Mouse (Mus musculus): Measurements from ENCODE around the gene Kcnj8.

Gene Kcnj8

DNA sequence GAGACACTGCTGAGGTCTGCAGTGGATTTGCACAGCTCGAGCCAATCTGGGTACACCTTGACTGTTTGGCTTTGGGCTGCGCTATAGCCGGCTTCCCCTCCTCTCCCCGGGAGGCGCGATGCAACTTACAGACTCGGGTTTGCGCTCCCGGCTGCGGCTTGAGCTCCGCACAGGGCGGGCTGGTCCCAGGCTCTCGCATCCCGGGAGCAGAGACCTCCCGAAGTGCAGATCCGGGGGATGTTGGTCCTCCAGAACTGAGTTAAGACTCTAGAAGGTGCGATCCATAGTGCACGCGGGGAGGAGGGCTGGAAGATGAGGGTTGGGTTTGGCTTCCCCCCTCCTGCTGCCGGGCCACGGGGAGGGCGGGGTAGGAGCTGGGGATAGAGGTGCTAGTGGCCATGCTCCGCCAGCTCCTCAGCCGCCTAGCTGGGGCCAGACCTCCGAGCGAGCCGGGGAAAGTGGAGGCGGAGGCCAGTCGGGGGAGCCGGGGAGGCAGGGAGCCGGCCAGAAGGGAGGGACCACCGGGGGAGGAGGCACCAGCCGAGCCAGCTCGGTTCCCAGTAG is at the start of gene Kcnj8:
TSS of gene Kcnj8 (minus strand) at position 560 of the 564 bp plus-strand sequence.
- in situ Hi-C loops (cut with MboI, MseI) = no loop called here

DNA sequence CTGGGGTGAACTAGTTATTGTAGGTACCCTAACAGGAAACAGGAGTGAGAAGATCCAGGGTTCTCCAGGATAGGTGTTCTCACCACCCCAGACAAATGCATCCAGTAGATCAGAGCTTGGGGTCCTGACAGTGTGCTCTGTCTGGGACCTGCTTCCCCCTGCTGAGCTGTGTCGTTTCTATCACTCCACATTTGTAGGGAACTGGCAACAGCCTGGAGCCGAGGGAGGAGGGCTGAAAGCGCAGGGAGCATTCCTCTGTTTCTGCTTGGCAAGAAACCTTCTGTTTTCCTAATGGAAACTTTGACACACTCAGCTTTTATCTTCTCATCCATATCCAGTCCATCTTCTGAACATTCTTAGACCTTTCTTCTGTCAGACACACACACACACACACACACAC is 45.2 kb upstream of the Kcnj8 start:
- in situ Hi-C loops (cut with MboI, MseI) = no loop called here

DNA sequence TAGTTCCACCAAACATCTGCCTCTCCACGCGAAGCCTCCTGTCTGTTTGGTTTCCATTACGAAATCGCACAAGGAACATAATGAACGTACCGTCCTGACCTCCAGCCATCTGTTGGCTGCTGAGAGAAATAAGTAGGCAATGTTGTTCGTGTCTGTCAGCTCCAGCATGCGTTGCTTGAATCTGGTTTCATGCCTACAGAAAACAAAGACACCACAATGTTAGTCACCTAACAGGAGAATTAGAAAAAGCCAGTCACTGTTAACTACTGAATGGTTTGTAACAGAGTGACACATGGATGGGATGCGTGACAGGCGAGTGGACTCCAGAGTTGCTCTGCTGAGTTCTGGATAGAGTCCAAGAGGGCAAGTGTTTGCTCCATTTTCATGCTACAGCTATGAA is 42.9 kb upstream of the Kcnj8 start:
- in situ Hi-C loops (cut with MboI, MseI) = no loop called here

DNA sequence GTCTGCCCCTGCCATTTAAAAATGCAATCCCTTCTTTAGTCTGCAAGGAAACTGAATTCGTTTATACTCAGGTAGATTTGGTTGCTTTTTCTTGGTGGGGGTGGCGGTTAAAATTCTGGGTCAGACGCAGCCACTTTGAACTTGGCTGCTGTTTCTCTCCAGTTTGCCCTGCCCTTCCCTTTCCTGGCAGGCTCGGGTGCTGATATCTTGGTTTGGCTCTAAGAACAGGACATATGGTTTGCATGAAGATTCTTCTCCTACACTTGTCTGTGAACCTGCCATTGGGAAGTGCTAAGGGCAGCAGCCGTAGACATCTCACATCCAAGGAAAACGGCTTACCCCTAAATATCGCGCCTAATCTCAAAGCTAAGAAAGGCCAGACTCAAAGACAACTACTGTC is 41.0 kb upstream of the Kcnj8 start:
- in situ Hi-C loops (cut with MboI, MseI) = no loop called here

DNA sequence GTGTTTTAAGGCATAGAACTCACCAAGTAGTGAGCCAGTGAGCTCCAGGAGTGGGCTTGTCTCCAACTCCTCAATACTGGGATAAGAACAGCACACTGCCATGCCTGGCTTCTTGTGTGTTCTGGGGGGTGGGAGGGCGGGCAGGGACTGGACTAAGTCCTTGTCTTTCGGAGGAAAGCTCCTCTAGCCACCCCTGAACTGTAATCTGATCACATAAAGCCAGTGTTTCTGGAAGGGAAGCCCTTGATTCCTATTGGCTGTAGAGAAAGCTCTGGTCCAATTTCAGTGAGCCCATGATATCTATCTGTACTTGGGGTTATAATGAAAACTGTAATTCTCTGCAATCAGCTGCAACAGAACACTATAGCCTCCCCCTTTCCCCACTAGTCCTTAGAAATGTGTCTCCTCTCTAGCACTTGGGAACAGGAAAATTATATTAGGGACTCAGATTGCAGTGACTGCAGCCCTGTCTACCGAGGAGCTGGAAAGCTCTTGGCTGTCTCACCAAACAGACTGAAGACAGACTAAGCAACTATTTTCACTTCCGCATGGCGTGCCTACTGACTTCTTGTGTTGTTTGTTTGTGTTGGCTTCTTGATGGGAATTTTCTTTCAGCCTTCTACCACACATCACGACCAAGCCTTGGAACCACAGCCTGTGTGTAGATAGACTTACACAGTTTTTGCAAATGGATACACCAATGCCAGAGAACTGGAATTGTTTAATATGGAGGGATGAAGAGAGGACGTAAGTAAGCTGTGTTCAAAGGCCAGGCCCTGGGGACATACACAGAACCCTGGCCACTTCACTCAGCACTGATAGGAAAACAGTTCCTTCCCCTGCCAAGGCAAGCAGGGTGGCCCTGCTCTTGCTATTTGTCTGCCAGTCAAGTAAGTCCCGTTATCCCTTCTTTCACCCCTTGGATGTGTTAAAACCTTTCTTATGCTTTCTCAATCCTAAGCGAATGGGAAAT is 38.3 kb upstream of the Kcnj8 start:
- in situ Hi-C loops (cut with MboI, MseI) = no loop called here

DNA sequence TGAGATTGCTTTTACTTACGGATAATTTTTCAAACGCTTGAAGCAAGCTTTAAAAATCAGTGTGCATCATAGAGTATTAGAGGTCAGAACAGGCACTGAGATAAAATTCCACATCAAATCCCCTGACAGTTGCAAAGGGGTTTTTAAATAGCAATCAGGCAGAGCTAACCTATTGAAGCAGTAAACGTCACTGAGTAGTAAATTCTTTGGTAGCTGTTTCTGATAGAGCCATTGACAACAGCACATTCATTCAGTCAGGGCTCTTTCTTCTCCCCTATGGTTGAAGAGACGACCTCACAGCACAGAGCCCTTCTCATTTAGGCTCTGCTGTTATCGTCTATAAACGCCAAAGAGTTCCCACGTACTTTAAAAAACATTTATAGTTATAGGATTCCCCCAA is 35.7 kb upstream of the Kcnj8 start:
- in situ Hi-C loops (cut with MboI, MseI) = no loop called here

DNA sequence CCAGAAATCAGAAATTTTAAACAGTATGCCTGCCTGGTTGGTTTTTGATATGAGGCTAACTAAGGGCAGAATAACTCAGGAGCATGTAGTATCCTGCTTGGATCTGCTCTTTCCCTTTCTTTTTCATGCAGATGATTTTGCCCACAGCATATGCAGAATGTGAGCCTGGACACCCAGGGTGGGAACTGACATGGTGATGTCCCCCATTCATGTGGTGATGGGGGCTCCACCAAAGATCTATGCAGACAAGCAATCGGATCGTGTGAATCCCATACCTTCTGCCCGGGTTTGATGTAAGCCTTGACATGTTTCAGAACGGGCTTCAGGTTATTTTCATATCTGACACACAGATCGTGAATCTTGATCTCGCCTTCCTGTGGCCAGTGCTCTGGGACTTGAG is 31.4 kb upstream of the Kcnj8 start:
- in situ Hi-C loops (cut with MboI, MseI) = no loop called here

DNA sequence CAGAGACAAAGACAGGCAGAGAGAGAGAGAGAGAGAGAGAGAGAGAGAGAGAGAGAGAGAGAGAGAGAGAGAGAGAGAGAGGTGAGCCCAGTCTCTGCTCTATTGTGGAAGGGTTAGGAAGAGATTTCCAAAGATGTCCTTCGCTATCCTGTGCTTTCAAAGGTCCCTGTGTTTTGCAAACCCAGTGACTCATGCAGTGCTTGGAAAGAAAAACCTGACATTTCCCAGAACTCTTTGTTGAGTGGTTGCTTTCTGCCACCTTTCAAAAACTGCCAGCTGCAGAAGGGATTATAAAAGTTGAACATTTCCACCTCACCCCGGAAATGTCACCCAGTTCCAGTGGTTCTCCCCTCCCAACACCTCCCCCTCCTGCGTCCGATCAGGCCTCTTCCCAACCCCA is 7.4 kb upstream of the Kcnj8 start:
- in situ Hi-C loops (cut with MboI, MseI) = no loop called here

DNA sequence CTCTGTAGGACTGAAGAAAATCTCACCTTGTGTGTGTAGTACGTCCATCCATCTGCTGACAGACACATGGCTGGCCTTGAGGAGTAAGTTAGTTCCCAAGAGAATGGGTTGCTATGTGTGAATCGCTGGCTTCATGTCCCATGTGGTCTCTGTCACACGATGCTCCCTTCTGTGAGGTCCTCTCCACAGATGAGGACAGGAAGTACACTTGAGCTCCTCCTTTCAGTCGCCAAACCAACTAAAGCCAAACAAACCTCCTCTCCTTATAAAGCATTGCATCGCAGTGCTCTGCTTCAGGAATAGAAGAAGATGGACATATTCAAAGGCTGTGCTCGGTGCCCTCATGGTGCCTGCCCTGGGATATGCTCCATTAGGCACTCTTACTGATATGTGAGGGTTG is 6.4 kb upstream of the Kcnj8 start:
- in situ Hi-C loops (cut with MboI, MseI) = no loop called here

DNA sequence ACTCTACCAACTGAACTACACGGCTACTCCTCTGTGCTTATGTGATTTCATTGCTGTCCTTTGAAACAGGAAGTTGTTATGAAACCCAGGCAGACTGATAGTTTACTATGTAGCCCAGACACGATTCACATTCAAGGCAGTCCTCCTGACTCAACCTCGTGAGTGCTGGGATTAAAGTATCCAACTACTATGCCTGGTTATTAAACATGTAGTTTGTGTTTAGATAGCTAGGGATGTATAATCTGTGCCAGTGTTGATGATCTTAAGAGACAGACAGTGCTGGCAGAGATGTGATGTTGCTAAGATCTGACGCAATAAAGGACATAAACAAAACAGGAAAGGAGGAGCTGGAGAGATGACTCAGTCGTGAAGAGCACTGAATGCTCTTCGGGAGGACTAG is 1.5 kb upstream of the Kcnj8 start:
- in situ Hi-C loops (cut with MboI, MseI) = no loop called here

DNA sequence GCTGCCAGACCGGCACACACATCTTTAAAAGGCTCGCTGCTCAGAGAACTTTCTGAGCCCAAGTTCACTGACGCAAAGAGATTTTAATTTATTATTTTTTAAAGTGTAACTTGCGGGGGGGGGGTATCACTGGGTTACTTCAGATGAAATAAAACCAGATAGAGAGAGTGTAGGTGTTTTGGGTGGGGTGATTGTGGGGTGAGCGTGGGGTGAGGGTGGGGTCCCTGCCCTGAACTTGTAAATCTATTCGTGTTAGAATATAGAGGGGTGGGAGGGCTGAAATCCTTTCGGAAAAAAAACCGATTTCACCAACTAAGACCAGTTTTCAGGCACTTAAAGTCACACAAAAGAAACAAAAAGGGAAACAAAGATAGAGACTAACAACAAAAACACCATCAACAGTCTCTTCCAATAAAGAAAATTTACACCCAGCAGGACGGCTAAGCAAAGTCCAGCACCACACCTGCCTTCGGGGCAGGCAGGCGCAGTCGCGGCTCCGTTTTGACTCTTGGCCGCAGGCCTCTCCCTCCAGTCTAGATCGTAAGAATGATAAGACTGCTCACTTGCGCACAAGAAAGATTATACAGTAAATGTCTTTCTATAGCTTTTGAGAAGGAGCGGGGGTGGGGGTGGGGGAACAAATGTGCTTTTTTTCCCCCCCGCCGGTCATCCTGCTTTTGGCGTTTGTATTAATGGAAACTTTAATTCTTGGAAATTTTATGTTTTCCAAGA is 381 bp upstream of the Kcnj8 start:
- in situ Hi-C loops (cut with MboI, MseI) = no loop called here

DNA sequence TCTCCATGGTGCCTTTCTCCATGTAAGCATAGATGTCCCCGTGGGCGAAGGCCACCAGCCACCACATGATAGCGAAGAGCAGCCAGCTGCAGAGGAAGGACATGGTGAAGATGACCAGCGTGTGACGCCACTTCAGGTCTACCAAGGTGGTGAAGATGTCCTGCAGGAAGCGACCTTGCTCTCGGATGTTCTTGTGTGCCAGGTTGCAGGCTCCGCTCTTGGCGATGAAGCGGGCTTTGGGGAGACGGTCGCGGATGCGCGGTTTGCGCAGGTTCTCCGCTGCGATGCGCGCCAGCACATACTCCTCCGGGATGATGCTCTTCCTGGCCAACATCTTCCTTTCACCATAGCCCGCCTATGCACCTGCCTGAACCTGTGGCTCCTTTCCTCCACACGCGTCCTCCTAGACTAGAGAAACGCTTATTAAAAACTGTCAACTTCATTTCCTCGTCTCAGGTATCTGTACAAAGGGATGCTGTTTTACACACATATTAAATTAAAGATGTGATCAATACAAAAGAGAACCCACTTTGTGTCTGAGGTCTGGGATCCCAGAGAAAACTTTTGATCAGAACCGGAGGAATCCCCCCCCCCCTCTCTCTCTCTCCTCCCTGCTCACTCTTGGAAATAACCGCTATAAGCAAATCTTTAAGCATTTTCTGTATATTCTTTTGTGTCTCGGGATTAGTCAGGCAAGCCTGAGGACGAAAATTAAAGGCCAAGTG is 1.2 kb downstream of the Kcnj8 start:
- in situ Hi-C loops (cut with MboI, MseI) = no loop called here

DNA sequence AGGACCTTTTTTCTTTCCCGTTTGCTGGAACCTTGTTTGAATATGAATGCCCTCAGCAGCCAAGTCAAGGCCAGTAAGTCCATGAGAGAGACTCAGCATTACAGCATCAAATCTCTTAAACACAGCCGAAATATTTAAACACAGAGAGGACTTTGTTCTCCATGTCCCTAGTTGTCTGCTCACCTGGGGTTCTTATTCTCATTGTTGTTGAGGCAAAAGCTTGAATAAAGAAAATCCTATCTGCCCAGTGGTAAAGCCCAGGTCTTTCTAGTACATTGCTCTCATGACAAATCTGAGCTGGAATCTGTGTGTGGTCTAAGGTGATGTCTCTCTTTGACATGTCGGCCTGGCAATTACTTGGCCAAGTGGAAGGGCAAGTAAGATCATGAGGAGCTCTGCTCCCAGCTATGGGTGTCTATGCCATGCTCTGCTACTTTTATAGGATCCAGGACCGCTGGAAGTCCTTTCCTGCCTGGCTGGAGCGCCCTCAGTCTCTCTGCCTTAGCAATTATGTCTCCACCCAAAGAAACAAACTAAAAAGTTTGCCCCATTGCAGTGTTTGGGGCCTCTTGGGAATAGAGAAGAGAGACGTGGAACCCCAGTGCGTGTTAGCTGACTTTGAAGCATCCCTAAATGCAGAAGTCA is 2.6 kb downstream of the Kcnj8 start:
- in situ Hi-C loops (cut with MboI, MseI) = no loop called here

DNA sequence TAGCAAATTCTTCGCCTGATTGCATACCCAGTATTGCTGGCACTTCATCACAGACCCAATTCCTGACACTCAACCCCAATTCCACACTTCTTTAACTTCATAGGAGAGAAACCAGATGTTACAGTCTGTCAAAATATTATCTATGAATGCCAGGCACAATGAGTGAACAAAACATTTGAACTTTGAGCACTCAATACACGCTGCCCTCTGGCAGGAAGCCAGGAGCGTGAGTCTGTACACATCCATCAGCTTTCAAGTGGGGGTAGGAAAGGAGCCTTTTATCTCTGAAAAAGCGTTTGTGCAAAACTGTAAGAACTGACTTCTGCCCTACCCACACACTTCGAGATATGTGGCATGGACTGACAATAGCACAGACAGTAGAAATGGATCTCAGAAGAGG is 4.0 kb downstream of the Kcnj8 start:
- in situ Hi-C loops (cut with MboI, MseI) = no loop called here

DNA sequence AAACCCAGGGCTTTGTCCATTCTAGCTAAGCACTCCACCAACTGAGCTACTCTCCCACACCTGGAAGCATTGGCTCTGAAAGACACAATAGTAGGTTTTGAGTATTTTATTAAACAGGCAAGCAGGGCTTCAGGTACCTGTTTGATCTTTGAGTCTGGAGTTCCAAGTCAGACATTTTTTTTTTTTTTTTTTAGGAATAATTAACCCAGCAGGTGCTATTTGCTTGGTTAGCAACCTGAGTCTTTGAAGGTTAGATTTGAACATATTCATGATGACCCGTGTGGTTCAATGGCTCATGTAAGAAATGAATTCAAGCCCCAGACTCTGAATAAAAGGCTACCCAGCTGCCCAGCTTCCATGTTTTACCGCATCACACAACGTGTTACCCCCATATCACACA is 6.7 kb downstream of the Kcnj8 start:
- in situ Hi-C loops (cut with MboI, MseI) = no loop called here

DNA sequence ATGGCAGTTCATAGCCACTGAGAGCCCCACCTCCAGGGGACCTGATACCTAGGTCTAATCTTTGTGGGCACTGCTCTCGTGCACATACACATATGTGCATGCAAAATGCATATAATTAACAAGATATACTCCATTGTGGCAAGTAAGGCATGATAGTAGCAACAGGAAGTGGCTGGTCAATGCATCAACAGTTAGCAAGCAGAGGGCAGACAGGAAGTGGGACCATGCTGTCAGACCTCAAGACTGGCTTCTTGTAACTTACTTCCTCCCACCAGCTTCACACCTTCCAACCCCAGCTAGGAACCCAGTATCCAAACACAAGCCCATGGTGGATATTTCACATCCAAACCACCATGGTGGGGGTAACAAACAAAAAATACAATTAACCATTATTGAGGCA is 10.3 kb downstream of the Kcnj8 start:
- in situ Hi-C loops (cut with MboI, MseI) = no loop called here

DNA sequence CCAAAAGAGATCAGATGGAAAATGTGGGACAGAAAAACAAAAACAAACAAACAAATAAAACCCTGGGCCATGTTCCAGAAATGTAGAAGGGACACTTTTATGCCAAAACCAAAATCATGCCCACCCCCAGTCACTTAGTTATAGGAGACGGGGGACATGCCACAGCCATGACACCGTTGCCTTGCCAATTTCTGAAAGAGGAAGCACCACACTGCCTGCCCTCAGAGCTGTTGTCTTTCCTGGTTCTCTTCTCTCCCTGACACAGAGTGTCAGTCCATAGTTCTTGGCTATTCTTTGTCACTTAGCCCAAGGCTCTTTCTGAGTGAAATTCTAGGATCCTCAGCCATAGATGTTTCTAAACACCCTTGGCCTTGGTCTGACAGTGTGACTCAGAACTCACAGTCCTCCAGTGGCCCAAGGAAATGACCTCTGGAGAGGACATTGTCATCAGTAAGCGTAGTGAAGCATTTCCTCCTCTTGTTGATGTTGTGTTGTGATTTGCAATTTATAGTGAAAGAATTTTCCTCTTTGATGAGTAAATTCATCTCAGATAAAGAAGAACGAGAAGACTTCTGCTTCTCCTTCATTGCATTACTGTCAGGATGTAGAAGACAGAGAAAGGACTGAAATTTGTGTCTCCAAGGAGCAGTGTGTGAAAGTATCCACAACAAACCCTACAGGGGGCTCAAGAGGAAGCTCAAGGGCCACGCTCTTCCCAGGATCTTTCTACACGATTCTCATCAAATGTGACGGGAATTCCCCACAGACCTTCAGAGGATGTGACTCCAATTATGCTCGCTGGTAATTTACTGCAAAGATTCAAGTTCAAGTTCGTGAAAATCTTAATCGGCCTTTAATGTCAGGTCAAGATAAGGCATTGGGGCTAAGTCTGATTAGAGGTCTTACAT is 12.4 kb downstream of the Kcnj8 start:
- in situ Hi-C loops (cut with MboI, MseI) = no loop called here

DNA sequence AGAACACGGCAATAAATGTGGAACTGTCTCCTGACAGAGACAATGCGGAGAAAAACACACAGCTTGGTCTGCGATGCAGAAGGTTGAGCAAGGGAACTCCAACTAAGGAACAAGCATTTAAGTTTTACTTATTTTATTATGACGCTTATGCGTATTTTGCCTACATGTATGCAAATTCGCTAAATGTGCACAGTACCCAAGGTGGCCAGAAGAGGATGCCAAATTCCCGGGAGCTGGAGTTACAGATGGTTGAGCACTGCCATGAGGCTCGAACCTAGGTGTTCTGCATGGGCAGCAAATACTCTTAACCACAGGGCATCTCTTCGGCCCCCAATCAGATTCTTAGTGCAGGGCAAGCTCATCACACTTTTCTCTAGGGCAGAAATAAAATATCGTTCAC is 13.3 kb downstream of the Kcnj8 start:
- in situ Hi-C loops (cut with MboI, MseI) = no loop called here

DNA sequence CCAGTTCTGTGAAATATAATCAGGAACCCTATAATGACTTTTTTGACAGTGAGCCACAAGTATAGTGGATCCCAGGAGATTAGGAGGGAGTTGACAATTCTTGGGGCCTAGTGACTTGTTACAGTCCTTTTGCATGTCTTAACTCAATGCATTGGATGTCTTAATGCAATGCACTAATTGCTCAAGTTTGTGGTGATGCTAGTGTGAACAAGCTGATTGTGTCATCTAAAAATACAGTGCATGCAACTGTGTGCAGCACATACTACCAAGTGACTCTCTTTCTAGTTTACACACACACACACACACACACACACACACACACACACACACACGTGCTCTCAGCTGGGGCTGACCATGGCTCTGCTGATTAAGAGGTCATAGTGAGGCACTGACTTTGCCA is 15.4 kb downstream of the Kcnj8 start:
- in situ Hi-C loops (cut with MboI, MseI) = no loop called here

DNA sequence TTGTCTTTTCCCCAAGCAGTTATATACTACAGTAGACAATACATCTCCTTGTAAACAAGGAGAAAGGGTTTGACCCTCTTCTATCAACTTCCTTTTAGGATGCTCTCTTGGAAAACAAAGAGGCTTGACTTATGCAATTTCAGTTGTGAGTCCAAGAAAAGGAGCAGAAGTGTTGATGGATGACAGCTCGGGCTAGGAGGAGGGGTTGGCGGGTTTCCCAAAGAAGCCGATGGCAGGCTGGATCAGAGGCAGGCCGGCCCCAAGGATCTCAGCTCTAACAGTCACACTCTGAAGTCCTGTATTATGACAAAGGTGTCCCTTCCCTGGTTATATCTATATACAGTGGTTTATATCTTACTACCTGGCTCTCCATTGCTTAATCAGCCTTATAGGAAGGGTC is 19.9 kb downstream of the Kcnj8 start:
- in situ Hi-C loops (cut with MboI, MseI) = no loop called here
